Mouse (Mus musculus): ENCODE measurements around the gene Mctp2.

DNA sequence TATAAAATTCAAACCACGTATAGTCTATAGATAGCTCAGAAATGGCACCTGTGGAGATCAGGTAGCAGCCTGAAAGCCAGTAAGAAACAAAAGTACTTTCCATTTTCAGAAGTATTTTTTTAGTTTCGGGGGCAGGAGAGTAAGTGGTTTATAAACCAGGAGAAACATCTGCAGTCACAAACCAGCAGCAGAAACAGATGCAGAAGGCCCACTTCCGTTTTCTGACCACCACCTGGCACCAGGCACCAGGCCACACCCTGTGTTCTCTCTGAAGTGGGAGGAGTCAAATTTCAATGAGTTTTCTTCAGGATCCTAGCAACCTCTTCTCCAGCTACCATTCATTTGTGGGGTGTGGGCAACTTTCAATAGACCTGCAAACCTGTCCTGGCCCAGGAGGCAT is 25.7 kb downstream of the Mctp2 start:
- TF ChIP-seq POLR2A (IDR thresholded peaks at IDR 0.05; ENCODE audit: extremely low read depth, insufficient read depth, low read length) (no peak), CTCF (IDR thresholded peaks at IDR 0.05; ENCODE audit: extremely low read depth, insufficient read depth, low read length) (no peak)
